8 mouse cellular contexts compared by ENCODE assay signal in genomic region chr11:29885160-29885559, GRCm38 (mm10). TPM values are rescaled to one million over a fixed set of nuclear protein-coding genes. Genes with fewer than 3 reads are reported as not detected.
DNase-seq lines count a peak whose midpoint lies in the region; ATAC-seq and TF ChIP-seq lines count a peak whose summit lies in the region.

No protein-coding gene starts in this region.

- peak; percentile 90 for TF ChIP-seq CTCF in heart, adult 2 months (IDR thresholded peaks at IDR 0.05)

- no peak for TF ChIP-seq EP300 in heart, adult 2 months (IDR thresholded peaks at IDR 0.05; ENCODE audit: insufficient read depth, low read depth, low read length)

- DNase-seq in A20 (ENCODE audit: low read depth, low spot score) (peak; percentile 75), WW6 (ENCODE audit: low read depth, low spot score) (peak; percentile 34)
- DNase-seq in embryo, embryonic 10 days (ENCODE audit: low spot score), result peak; percentile 77
- peak; percentile 37 to 45 for DNase-seq in heart, adult 2 months
- DNase-seq in telencephalon, adult 2 months (ENCODE audit: low read depth, low spot score), result peak; percentile 53

- no peaks in the 10 kb centered on the region for H3K27me3 ChIP-seq in heart, adult 2 months (ENCODE audit: control insufficient read depth, insufficient read depth, low read length)
- no peaks in the 10 kb centered on the region for H3K27me3 ChIP-seq in kidney, embryonic 15.5 days
- H3K27me3 ChIP-seq in limb, embryonic 13.5 days, result no peaks in the 10 kb centered on the region

- H3K4me2 ChIP-seq in kidney, embryonic 15.5 days, result no peak overlapping the region
- no peak overlapping the region for H3K4me2 ChIP-seq in limb, embryonic 13.5 days (replicated peaks)

- no peak overlapping the region for H3K9ac ChIP-seq in heart, adult 2 months (ENCODE audit: low read depth, low read length)
- no peak overlapping the region for H3K9ac ChIP-seq in kidney, embryonic 15.5 days
- no peak overlapping the region for H3K9ac ChIP-seq in limb, embryonic 13.5 days

- no peaks in the 10 kb centered on the region for H3K36me3 ChIP-seq in heart, adult 2 months (ENCODE audit: control insufficient read depth, insufficient read depth, low read length)
- no peaks in the 10 kb centered on the region for H3K36me3 ChIP-seq in kidney, embryonic 15.5 days
- no peaks in the 10 kb centered on the region for H3K36me3 ChIP-seq in limb, embryonic 13.5 days

- intact Hi-C loops in heart, adult 2 months (cut with DNase I), result loop anchor here (1.0 to 5.0 kb wide), 4 partner anchors 23 to 618 kb away; no protein-coding TSS in a partner anchor

- ATAC-seq in kidney, embryonic 15.5 days (replicated peaks; ENCODE audit: low FRiP score), result 0 out of 2 replicates have a peak, but pooled peaks have one; percentile 56
- peak; percentile 71; the same call in 1 of the 2 replicates for ATAC-seq in limb, embryonic 13.5 days (ENCODE audit: low FRiP score, low read depth)
- peak; percentile 86 for ATAC-seq in monocyte, adult 5-6 weeks (replicated peaks; ENCODE audit: insufficient number of reproducible peaks, low FRiP score, low TSS enrichment, poor library complexity, severe bottlenecking)

- H3K79me2 ChIP-seq in heart, adult 2 months (replicated peaks; ENCODE audit: control insufficient read depth, insufficient read depth, low read length), result no peaks in the 10 kb centered on the region

- 0% methylated on average over 1 of the region's 1 CpGs for WGBS in heart, adult 2 months
- WGBS in kidney, embryonic 15.5 days, result 8% methylated on average over 1 of the region's 1 CpGs
- WGBS in limb, embryonic 13.5 days, result 5% methylated on average over 1 of the region's 1 CpGs

- H3K4me1 ChIP-seq in heart, adult 2 months (ENCODE audit: control insufficient read depth, insufficient read depth, low read length), result no peaks in the 10 kb centered on the region
- no peaks in the 10 kb centered on the region for H3K4me1 ChIP-seq in kidney, embryonic 15.5 days
- H3K4me1 ChIP-seq in limb, embryonic 13.5 days, result no peaks in the 10 kb centered on the region

- TF ChIP-seq POLR2A in heart, adult 2 months (IDR thresholded peaks at IDR 0.05; ENCODE audit: insufficient read depth, low read depth, low read length), result no peak

- H3K27ac ChIP-seq in heart, adult 2 months, result no peak overlapping the region
- no peak overlapping the region for H3K27ac ChIP-seq in kidney, embryonic 15.5 days
- no peak overlapping the region for H3K27ac ChIP-seq in limb, embryonic 13.5 days

- H3K9me3 ChIP-seq in kidney, embryonic 15.5 days (replicated peaks), result no peaks in the 10 kb centered on the region
- H3K9me3 ChIP-seq in limb, embryonic 13.5 days, result no peaks in the 10 kb centered on the region

- no peak overlapping the region for H3K4me3 ChIP-seq in heart, adult 2 months
- H3K4me3 ChIP-seq in kidney, embryonic 15.5 days (replicated peaks), result no peak overlapping the region
- H3K4me3 ChIP-seq in limb, embryonic 13.5 days, result no peak overlapping the region

RNA-seq across cellular contexts. Expression of gene 4931440F15Rik, which starts 59.7 kb away (rescaled TPM):
- total RNA-seq in heart, adult 2 months (2021), result 1 to 10 TPM; 1.6 to 1.8 TPM
- polyA plus RNA-seq in heart, adult 2 months (2012; rRNA removed), result 0.06 and 0.15 TPM in 2 replicates
- polyA plus RNA-seq in kidney, embryonic 15.5 days (2015; fragmentation: Nextera tagmentation; extraction: Ambion mirVana), result 0.10 TPM in 2 replicates
- 0.09 and 0.23 TPM in 2 replicates for polyA plus RNA-seq in limb, embryonic 13.5 days (2015; fragmentation: Nextera tagmentation; extraction: Ambion mirVana)
- 0.48 to 0.97 TPM (median 0.96 TPM) in 3 replicates for total RNA-seq in monocyte, adult 5-6 weeks (2017)
